Mouse (Mus musculus): ENCODE data around the gene Id1.
A peak's percentile ranks its signal among the peaks of the same experiment; 100 is the strongest.

The Id1 gene

DNA sequence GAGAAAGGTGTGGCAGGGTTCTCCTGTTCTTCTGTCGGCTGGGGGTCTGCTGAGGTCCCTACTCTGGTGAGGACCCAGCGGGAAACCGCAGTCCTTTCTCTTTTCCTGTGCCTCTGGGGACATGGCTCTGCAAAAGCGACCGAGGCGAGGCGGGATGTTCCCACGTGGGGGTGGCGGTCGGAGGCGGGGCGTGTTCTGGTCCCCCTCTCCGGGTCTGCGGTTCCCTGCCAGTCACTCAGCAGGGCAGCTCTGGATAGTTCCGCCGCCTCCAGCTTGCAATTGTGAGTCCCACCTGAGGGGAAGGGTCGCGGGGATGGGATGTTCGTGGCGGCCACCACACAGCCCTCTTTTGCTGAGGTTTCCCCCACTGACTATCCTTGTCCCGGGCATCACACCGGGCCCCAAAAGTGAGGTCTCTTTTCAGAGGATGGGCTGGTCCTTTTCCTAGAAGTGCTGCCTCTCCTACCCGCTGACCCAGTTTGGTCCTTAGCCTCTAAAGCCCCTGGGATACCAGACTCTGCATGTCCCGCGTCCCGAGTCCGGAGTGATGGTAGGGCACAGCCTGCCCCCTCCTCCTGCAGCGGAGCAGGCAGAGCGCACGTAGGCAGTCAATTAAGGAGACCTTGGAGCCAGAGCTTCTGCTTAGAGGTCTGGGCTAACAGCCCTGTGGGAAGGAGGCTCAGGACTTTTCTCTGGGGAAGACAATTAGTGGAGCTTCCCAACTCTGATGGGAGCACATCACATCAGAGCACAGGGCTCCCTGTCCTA, 18.1 kb downstream of the Id1 start, which contains the start of gene Cox4i2:
Gene Cox4i2 (plus strand): TSS at position 230 of the 768 bp plus-strand sequence.
- DNase-seq (ENCODE audit: low read depth): no peak

GRCm38 (mm10) chr2:152756474-152757393, 20.7 kb downstream of the Id1 start:
- DNase-seq (ENCODE audit: low read depth): no peak

GRCm38 (mm10) chr2:152757478-152757877, 21.4 kb downstream of the Id1 start:
- DNase-seq (ENCODE audit: low read depth): no peak

GRCm38 (mm10) chr2:152758351-152758750, 22.3 kb downstream of the Id1 start:
- no peak for DNase-seq (ENCODE audit: low read depth)

DNA sequence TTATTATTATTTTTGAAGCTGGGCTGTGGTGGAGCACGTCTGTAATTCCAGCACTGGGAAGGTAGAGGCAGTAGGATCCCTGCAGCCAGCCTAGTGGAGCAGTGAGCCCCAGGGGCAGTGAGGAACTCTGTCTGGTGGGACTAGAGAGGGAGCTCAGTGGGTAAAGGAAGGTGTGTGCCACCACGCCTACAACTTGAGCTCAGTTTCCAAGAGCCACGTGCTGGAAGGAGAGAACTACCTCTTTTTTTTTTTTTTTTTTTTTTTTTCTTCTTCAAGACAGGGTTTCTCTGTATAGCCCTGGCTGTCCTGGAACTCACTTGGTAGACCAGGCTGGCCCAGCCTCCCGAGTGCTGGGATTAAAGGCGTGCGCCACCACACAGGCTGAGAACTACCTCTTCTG, 27.3 kb downstream of the Id1 start:
- DNase-seq (ENCODE audit: low read depth): no peak

DNA sequence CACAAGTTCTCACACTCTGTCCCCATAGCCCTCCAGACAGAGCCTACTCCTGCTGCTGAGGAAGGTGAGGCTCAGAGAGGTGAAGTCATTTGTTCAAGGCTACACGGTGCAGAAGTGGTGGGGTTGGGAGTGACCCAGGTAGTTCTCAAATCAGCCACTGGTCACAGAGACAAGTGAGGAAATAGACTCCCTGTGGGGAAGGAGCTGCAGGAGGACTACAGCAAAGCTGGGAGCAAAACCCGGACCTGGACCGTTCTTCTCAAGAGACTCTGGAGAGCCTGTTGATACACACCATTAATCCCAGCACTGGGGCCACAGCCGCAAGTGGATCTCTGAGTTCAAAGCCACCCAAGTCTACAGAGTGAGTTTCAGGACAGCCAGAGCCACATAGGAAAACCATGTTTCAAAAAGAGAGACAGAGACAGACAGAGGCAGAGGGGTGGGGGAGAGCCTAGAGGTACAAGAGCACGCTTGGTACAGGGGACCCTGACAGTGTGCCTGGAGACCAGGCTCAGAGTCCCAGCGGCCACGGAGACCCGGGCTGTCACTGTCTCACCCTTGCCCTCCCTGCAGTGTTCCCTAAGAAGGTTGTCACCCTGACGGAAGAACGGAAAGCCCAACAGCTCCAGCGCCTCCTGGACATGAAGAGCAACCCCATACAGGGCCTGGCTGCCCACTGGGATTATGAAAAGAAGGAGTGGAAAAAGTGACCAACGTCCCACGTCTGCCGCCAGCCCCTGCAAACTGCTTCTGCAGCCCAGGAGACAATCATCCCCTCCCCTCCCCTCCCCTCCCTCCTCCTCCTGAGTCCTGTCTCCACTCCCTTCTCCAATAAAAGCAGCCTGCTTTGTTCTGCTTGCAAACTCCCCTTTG, 28.4 kb downstream of the Id1 start:
- no peak for DNase-seq (ENCODE audit: low read depth)

DNA sequence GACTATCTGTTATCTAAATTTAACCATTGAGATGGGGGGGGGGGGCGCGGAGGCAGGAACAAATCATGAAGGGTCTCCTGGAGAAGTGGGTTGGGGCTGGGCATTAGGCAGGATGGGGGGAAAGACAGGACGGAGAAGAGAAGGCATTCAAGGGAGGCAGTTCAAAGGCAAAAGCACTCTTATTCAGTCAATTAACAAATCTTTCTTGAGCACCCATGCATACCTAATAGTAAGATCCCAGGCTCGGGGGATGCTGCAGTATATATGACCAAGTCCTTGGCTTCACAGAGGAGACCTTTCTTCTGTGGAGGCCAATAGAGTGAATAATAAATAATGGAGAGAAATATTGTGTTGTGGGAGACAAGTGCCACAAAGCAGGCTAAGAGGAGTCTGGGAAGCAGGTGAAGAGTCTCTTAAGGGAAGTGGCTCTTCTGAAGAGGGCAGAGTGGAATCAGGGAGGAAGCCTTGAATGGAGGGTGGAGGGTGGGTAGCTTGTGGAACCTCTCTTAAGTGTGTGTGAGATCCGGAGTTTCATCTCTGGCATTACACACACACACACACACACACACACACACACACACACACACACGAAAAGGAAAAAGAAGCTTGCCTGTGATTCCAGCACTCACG, 29.1 kb downstream of the Id1 start:
- no peak for DNase-seq (ENCODE audit: low read depth)

- peak; percentile 90 for DNase-seq (ENCODE audit: low read depth)
Observed at GRCm38 (mm10) chr2:152766387-152767123, 30.5 kb downstream of the Id1 start.

DNA sequence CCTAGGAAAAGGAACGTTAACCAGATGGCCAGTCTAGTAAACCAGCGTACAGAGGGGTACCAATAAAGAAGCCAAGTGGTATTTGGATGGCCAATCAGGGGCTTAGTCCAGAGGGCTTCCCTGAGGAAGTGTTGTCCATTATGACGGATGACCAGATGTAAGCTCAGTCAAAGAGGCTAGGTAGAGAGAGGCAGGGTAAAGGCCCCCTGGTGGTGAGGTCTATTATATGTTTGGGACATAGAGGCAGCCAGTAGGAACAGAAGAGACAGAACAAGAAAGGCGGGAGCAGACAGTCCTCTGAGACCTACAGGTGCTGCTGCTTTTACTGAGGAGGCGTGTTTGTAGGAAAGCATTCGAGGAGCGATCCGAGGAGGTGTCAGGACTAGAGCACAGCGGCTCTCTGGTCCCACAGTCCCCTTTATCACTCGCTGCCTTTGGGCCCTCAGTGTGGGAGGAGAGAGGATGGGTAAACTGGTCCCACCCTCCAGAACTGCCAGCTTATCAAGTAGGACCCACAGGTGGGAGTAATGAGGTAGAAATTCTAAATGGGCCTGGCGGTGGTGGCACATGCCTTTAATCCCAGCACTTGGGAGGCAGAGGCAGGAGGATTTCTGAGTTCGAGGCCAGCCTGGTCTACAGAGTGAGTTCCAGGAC, 31.7 kb downstream of the Id1 start:
- peak; percentile 83 for DNase-seq (ENCODE audit: low read depth)

DNA sequence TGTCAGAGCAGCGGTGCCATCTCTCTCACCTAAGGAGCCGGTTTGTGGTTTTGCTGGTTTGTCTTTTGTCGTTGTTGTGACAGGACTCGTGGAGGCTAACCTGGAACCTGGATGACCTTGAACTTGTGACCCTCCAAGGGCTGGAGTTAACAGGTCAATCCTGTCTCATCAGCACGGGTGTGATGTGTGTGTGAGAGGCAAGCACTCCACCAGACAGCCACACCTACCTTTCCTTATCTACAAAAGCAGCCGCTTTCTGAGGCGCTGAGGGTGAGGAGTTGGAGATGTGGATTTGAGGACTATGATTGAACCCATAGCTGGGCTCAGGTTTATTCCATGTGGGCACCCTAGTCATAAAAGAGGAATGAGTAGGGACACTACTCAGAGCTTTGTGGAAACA, 33.6 kb downstream of the Id1 start:
- no peak for DNase-seq (ENCODE audit: low read depth)

GRCm38 (mm10) chr2:152771571-152771970, 35.5 kb downstream of the Id1 start:
- DNase-seq (ENCODE audit: low read depth): no peak

DNA sequence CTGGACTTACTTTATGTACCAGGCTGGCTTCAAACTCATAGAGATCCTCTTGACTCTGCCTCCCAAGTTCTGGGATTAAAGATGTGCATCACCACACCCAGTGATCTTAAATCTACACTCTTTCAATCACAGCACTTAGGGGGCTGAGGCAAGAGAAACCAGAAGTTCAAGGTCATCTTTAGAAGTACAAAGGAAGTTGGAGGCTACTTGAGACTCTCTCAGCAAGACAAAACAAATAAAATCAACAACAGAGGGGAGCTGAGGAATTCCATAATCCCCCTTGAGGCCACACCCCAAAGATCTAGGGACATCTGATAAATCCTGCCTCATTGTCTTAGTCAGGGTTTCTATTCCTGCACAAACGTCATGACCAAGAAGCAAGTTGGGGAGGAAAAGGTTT, 36.2 kb downstream of the Id1 start:
- no peak for DNase-seq (ENCODE audit: low read depth)

- DNase-seq (ENCODE audit: low read depth): peak; percentile 81
Observed at GRCm38 (mm10) chr2:152775357-152775756, 39.3 kb downstream of the Id1 start.

GRCm38 (mm10) chr2:152776019-152776418, 40.0 kb downstream of the Id1 start:
- no peak for DNase-seq (ENCODE audit: low read depth)

- DNase-seq (ENCODE audit: low read depth): no peak
Observed at GRCm38 (mm10) chr2:152776435-152776834, 40.4 kb downstream of the Id1 start.

DNA sequence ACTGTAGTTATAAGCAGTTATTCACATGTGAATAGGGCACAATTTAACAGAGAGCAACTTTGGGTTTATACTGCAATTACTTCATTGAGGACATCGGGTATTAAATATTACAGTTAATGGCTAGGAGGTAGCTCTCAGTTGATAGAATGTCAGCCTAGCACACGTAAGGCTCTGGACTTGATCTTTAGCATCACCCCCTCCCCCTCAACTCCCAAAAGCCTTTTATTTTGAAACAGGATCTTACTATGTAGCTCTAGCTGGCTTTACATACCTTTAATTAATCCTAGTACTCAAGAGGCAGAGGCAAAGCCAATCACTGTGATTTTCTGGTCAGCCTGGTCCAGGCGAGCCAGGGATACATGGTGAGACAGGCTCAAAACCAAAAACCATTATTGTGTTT, 41.0 kb downstream of the Id1 start:
- no peak for DNase-seq (ENCODE audit: low read depth)

DNA sequence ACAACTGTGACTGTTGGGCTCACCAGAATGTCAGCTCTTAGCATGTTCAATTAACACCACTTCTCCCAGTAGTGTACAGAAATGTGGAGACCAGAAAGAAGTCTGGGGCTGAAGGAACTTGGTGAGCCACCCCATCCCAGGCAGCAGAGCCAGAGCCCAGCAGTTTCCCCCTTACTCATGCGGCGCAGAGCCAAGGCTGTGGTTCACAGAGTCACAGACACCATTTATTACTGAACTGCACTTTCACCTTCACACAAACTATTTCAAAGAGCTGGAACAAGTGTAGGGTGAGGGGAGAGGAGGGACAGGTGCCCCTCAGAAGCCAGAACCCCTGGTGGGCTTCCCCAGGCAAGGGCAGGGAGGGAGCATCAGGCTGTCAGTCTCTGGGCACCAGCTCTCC, 44.4 kb downstream of the Id1 start:
- DNase-seq (ENCODE audit: low read depth): no peak

DNA sequence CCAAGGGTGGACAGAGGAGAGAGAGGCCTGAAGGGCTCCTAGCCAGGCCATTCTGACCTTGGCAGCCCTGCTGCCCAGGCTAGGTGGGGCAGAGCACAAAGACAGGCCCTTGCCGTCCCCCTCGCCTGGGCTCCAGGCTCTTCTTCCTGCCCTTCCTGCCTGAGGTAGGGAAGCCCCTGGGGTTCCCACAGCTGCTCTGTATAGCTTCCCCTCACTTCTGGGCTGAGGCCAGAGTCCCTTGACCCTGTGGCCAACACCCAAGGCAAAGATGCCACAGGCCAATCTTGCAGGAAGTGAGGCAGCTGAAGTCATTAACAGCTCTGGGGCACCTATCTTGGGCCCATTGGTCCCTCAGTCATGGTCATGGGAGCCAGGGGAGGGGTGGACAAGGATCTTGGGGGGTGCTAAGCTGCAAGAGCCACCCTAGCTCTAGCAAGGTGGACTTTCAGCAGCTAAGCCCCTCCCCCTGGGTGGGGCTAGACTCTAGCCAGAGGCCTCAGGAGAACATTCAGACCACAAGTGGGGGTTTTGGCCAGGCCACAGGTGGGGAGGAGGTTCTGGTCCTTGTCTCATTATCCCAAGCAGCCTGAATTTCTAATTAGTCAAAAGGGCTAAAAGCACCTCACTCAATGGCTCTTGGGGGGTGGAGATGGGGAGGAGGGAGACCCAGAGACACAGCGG, 45.1 kb downstream of the Id1 start:
- no peak for DNase-seq (ENCODE audit: low read depth)

- DNase-seq (ENCODE audit: low read depth): no peak
Observed at GRCm38 (mm10) chr2:152782656-152783055, 46.6 kb downstream of the Id1 start.

DNA sequence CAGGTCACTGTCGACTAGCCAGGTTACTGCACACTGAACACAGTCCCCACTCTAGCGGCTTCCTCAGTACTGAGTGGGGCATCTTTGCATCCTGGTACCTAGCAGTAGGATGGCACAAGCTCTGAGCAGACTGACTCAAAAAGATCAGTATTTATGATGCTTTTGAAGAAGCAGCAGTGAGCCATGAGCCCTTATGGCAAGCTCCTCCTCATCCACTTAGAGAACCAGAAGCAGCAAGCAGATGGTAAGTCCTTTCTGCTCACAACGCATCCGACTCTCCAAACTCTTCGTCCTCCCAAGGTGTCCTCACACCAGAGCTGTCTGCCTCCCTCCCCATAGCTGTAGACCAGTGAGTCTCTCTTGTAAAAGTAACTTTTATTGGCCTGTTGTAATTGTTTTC, 47.2 kb downstream of the Id1 start:
- DNase-seq (ENCODE audit: low read depth): no peak
